Mouse (Mus musculus): ENCODE results near the gene Prrg4. TPM values are rescaled to one million over a fixed set of nuclear protein-coding genes. Genes with fewer than 3 reads are reported as not detected.

Prrg4 gene
- polyA plus RNA-seq (2012; rRNA removed), result 0.27 and 0.55 TPM in 2 replicates

DNA sequence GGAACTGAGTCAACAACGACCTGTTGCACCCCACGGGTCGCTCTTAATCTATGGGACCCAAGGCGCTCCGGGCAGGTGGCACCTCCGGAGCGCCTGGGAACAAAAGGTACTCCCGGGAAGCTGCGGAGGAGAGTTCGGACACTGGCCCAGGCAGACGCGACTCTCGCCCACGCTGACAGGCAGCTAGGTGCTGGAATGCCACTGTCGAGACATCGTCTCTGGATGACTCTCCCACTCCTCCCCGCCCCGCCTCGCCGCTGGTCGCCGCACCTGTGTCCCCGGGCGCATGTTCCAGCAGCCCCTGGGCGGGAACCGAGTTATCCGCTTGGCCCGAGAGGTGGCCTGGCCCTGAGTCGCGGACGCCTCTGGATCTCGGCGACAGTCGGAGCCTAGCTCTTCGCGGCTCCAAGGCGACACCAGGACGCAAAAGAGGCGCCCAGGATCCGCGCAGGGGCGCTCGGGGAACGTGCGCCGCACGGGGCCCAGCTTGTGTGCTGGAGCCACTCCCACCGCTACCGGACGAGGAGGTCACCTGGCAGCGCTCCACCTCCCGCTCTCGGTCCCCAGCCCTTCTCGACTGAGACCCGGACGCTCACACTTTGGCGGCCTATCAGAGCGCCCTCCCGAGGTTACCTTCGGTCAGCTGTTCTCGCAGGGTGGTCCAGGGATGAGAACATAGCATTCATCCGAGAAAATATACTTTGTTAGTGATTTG, at the start of gene Prrg4:
TSS of gene Prrg4 (minus strand) at position 601 of the 715 bp plus-strand sequence.

DNA sequence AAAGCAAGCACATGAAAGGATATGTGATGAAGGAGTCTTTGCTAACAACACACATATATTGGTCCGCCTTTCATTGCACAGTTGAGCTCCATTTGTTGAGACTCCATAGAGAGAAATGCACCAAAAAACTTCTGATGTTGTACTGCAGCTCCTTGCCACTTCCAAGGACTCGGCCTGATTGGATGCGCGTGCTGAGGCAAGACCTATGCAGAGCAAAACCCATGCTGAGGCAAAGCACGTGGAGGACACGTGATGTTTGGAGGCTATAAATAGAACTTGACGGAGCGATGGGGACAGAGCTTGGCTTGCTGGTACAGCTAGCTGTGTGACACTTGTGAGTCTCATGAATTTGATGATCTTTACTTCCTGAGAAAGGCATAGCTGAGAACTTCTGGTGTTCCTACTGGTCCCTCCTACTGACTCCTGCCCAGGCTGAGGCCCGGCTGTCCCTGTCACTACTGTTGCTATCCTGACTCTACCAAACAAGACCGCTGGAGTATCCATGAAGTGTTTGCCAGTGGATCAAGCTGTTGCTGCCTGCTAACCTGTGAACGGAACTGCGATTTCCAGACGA, 17.7 kb upstream of the Prrg4 start, which contains the start of gene Ccdc73:
TSS of gene Ccdc73 (plus strand) at position 524 of the 574 bp plus-strand sequence.

DNA sequence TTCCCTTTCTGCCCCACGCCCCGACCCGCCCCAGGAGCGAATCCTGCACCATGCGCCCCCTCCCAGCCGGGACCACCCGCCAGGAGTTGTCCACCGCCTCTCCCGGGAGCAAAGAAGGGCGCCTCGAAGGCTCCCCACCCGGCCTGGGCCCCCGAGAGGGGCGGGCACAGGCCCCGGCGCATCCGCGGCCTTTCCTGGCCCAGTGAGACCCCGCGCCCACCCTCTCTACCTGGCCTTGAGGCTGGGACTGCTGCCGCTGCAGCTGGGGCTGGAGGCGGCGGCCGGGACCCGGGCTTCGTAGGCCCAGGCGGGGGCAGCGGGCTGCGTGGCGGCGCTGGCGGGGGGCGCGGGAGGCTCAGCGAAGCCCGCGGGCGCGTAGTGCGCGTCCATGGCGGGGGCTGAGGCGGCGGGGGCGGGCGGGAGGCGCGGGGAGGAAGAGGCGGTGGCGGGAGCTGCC, 33.3 kb downstream of the Prrg4 start, which contains the start of gene Qser1:
TSS of gene Qser1 (minus strand) at position 390 of the 457 bp plus-strand sequence.

Other genes with a start within 250 kb of the Prrg4 start
- gene Tcp11l1, start 137.7 kb downstream of the Prrg4 start, polyA plus RNA-seq (2012; rRNA removed), result 30.5 and 31.6 TPM in 2 replicates
- not detected in 2 replicates for gene Pin1rt1, start 133.5 kb downstream of the Prrg4 start, polyA plus RNA-seq (2012; rRNA removed)
- gene Depdc7, start 107.0 kb downstream of the Prrg4 start, polyA plus RNA-seq (2012; rRNA removed), result 2.0 and 2.7 TPM in 2 replicates
- gene Qser1, start 33.1 kb downstream of the Prrg4 start, polyA plus RNA-seq (2012; rRNA removed), result 17.3 and 20.1 TPM in 2 replicates
- gene Ccdc73, start 17.9 kb upstream of the Prrg4 start, polyA plus RNA-seq (2012; rRNA removed), result 5.6 and 6.6 TPM in 2 replicates
- 129 and 134 TPM in 2 replicates for gene Eif3m, start 167.2 kb upstream of the Prrg4 start, polyA plus RNA-seq (2012; rRNA removed)
- gene Gm11060, start 242.1 kb upstream of the Prrg4 start, polyA plus RNA-seq (2012; rRNA removed), result not detected in 2 replicates